ENCODE assay signal across 23 mouse cellular contexts in genomic region chr3:155322322-155322721, GRCm38 (mm10).
DNase-seq lines count a peak whose midpoint lies in the region; ATAC-seq lines count a peak whose summit lies in the region.
"Had no signal": no experiment of that assay in that cellular context is flagged by ENCODE, and none has a peak within 500 bp of the region (broad histone marks: within the 10 kb centered on the region; RNA-seq: fewer than 3 reads in every experiment).

No protein-coding gene starts in this region.

- DNase-seq in frontal cortex, adult 2 months (ENCODE audit: extremely low spot score in 1 of 2, low spot score in 1 of 2), result no peak
- peak; percentile 9 for DNase-seq in layer of hippocampus, adult 9-11 months
- DNase-seq in layer of hippocampus, adult 18-20 months (ENCODE audit: low spot score in 2 of 2), result no peak
- peak; percentile 67 for DNase-seq in brain, adult 2 months (ENCODE audit: low read depth, low spot score)
- peak; percentile 41 for DNase-seq in telencephalon, adult 2 months (ENCODE audit: low read depth, low spot score)
- no peak for DNase-seq in adipocyte (ENCODE audit: low spot score)
- DNase-seq: adrenal gland, adult 2 months; adrenal gland, adult 8-10 months; adrenal gland, postnatal 10 days; adrenal gland, postnatal 14 days; adrenal gland, postnatal 25 days; adrenal gland, postnatal 36 days; B cell, adult 2 months; cerebellum, adult 11 months; cerebellum, adult 11-12 months; cerebellum, adult 18-20 months; cerebellum, adult 2 months; cerebellum, adult 8-10 months had no signal

- peak; percentile 64 for ATAC-seq in frontal cortex, adult (ENCODE audit: low TSS enrichment)
- no peak for ATAC-seq in cerebellum, adult (ENCODE audit: insufficient number of reproducible peaks, low FRiP score, low TSS enrichment)
- ATAC-seq: activated CD4-positive, CD25-positive, alpha-beta regulatory T cell, adult 4 months; CD4-positive, CD25-positive, alpha-beta regulatory T cell, adult 4 months; Patski had no signal

Comparison
In these comparisons a context has a peak if more than half of its experiments do, and no peak if none do; other contexts are left out.
1. DNase-seq: peak in layer of hippocampus, adult 9-11 months (single experiment), brain, adult 2 months (single experiment) and telencephalon, adult 2 months (single experiment); none in frontal cortex, adult 2 months (0 of 2), layer of hippocampus, adult 18-20 months (0 of 2) and adipocyte (single experiment).